Mouse (Mus musculus): ENCODE measurements at regions not wholly inside any gene's neighbourhood (a gene's known extent, or its start where the extent isn't known, plus 50 kb on each side); places are given as distances from the start of the nearest gene placed in this dataset.

GRCm38 (mm10) chr9:17454397-17454796 is 837.5 kb upstream of the Chordc1 start:
- H3K9ac ChIP-seq (replicated peaks; ENCODE audit: low read length, poor library complexity, severe bottlenecking) = no peak overlapping the region
- no peak overlapping the region for H3K4me2 ChIP-seq (ENCODE audit: low read depth, low read length, poor library complexity, severe bottlenecking)
- no peaks in the 10 kb centered on the region for H3K36me3 ChIP-seq (ENCODE audit: insufficient read depth, low read length)
- no peaks in the 10 kb centered on the region for H3K9me3 ChIP-seq (ENCODE audit: low read length)
- WGBS = 87% methylated on average over 2 of the region's 2 CpGs
- no peak for TF ChIP-seq CTCF (IDR thresholded peaks at IDR 0.05)
- H3K4me1 ChIP-seq (ENCODE audit: insufficient read depth, low read length) = no peaks in the 10 kb centered on the region
- H3K4me3 ChIP-seq (ENCODE audit: low read depth, low read length) = no peak overlapping the region
- no peak for DNase-seq (ENCODE audit: low spot score)
- ATAC-seq (ENCODE audit: low FRiP score) = no peak
- H3K27ac ChIP-seq (ENCODE audit: low read depth, low read length) = no peak overlapping the region
- H3K27me3 ChIP-seq (ENCODE audit: insufficient read depth, low read length) = no peaks in the 10 kb centered on the region

GRCm38 (mm10) chr9:17466379-17466778 is 825.5 kb upstream of the Chordc1 start:
- Histone ChIP-seq H3K36me3 (ENCODE audit: insufficient read depth, low read length) (no peaks in the 10 kb centered on the region), H3K27ac (ENCODE audit: low read depth, low read length) (no peak overlapping the region), H3K27me3 (ENCODE audit: insufficient read depth, low read length) (no peaks in the 10 kb centered on the region), H3K9me3 (ENCODE audit: low read length) (no peaks in the 10 kb centered on the region), H3K4me3 (ENCODE audit: low read depth, low read length) (no peak overlapping the region), H3K9ac (replicated peaks; ENCODE audit: low read length, poor library complexity, severe bottlenecking) (no peak overlapping the region), H3K4me1 (ENCODE audit: insufficient read depth, low read length) (no peaks in the 10 kb centered on the region), H3K4me2 (ENCODE audit: low read depth, low read length, poor library complexity, severe bottlenecking) (no peak overlapping the region)
- 82% methylated on average over 2 of the region's 2 CpGs for WGBS
- TF ChIP-seq CTCF (IDR thresholded peaks at IDR 0.05) = no peak
- no peak for ATAC-seq (ENCODE audit: low FRiP score)
- DNase-seq (ENCODE audit: low spot score) = no peak

GRCm38 (mm10) chr9:17484701-17485422 is 807.1 kb upstream of the Chordc1 start:
- TF ChIP-seq CTCF (IDR thresholded peaks at IDR 0.05) = no peak
- 44% methylated on average over 3 of the region's 3 CpGs for WGBS
- no peaks in the 10 kb centered on the region for H3K36me3 ChIP-seq (ENCODE audit: insufficient read depth, low read length)
- H3K4me1 ChIP-seq (ENCODE audit: insufficient read depth, low read length) = no peaks in the 10 kb centered on the region
- no peak overlapping the region for H3K4me3 ChIP-seq (ENCODE audit: low read depth, low read length)
- no peaks in the 10 kb centered on the region for H3K9me3 ChIP-seq (ENCODE audit: low read length)
- DNase-seq (ENCODE audit: low spot score) = peak; percentile 47
- H3K27ac ChIP-seq (ENCODE audit: low read depth, low read length) = no peak overlapping the region
- no peaks in the 10 kb centered on the region for H3K27me3 ChIP-seq (ENCODE audit: insufficient read depth, low read length)
- H3K4me2 ChIP-seq (ENCODE audit: low read depth, low read length, poor library complexity, severe bottlenecking) = no peak overlapping the region
- ATAC-seq (ENCODE audit: low FRiP score) = 0 out of 2 replicates have a peak, but pooled peaks have one; percentile 38
- no peak overlapping the region for H3K9ac ChIP-seq (replicated peaks; ENCODE audit: low read length, poor library complexity, severe bottlenecking)

- DNase-seq (ENCODE audit: low spot score) (peak; percentile 0), ATAC-seq (ENCODE audit: low FRiP score) (no peak)
- Histone ChIP-seq H3K4me2 (ENCODE audit: low read depth, low read length, poor library complexity, severe bottlenecking) (no peak overlapping the region), H3K4me1 (ENCODE audit: insufficient read depth, low read length) (no peaks in the 10 kb centered on the region), H3K27me3 (ENCODE audit: insufficient read depth, low read length) (no peaks in the 10 kb centered on the region), H3K36me3 (ENCODE audit: insufficient read depth, low read length) (no peaks in the 10 kb centered on the region), H3K4me3 (ENCODE audit: low read depth, low read length) (no peak overlapping the region), H3K9me3 (ENCODE audit: low read length) (no peaks in the 10 kb centered on the region), H3K27ac (ENCODE audit: low read depth, low read length) (no peak overlapping the region), H3K9ac (replicated peaks; ENCODE audit: low read length, poor library complexity, severe bottlenecking) (no peak overlapping the region)
- no peak for TF ChIP-seq CTCF (IDR thresholded peaks at IDR 0.05)
- WGBS = 77% methylated on average over 7 of the region's 7 CpGs
These were observed 791.7 kb upstream of the Chordc1 start for GRCm38 (mm10) chr9:17500161-17500756.

GRCm38 (mm10) chr9:17508744-17509143 is 783.2 kb upstream of the Chordc1 start:
- Histone ChIP-seq H3K4me2 (ENCODE audit: low read depth, low read length, poor library complexity, severe bottlenecking) (no peak overlapping the region), H3K27ac (ENCODE audit: low read depth, low read length) (no peak overlapping the region), H3K27me3 (ENCODE audit: insufficient read depth, low read length) (no peaks in the 10 kb centered on the region), H3K4me3 (ENCODE audit: low read depth, low read length) (no peak overlapping the region), H3K9ac (replicated peaks; ENCODE audit: low read length, poor library complexity, severe bottlenecking) (no peak overlapping the region), H3K4me1 (ENCODE audit: insufficient read depth, low read length) (no peaks in the 10 kb centered on the region), H3K9me3 (ENCODE audit: low read length) (no peaks in the 10 kb centered on the region), H3K36me3 (ENCODE audit: insufficient read depth, low read length) (no peaks in the 10 kb centered on the region)
- 68% methylated on average over 5 of the region's 5 CpGs for WGBS
- TF ChIP-seq CTCF (IDR thresholded peaks at IDR 0.05) = no peak
- ATAC-seq (ENCODE audit: low FRiP score) (no peak), DNase-seq (ENCODE audit: low spot score) (no peak)

GRCm38 (mm10) chr9:17556186-17556585 is 735.7 kb upstream of the Chordc1 start:
- H3K36me3 ChIP-seq (ENCODE audit: insufficient read depth, low read length) = no peaks in the 10 kb centered on the region
- H3K9ac ChIP-seq (replicated peaks; ENCODE audit: low read length, poor library complexity, severe bottlenecking) = no peak overlapping the region
- 65% methylated on average over 1 of the region's 1 CpGs for WGBS
- no peaks in the 10 kb centered on the region for H3K27me3 ChIP-seq (ENCODE audit: insufficient read depth, low read length)
- no peak overlapping the region for H3K27ac ChIP-seq (ENCODE audit: low read depth, low read length)
- DNase-seq (ENCODE audit: low spot score) = no peak
- no peak for TF ChIP-seq CTCF (IDR thresholded peaks at IDR 0.05)
- H3K9me3 ChIP-seq (ENCODE audit: low read length) = no peaks in the 10 kb centered on the region
- no peaks in the 10 kb centered on the region for H3K4me1 ChIP-seq (ENCODE audit: insufficient read depth, low read length)
- no peak overlapping the region for H3K4me2 ChIP-seq (ENCODE audit: low read depth, low read length, poor library complexity, severe bottlenecking)
- no peak overlapping the region for H3K4me3 ChIP-seq (ENCODE audit: low read depth, low read length)
- ATAC-seq (ENCODE audit: low FRiP score) = no peak

Data from midbrain, postnatal 0 days (tissue).